Mouse (Mus musculus): ENCODE data around the gene Tfpt. TPM values are rescaled to one million over a fixed set of nuclear protein-coding genes. Genes with fewer than 3 reads are reported as not detected.

The Tfpt gene
- polyA plus RNA-seq, 1 experiment from 2014 or later = 8.8 TPM

GRCm38 (mm10) chr7:3645488-3646025 is 15.8 kb upstream of the Tfpt start:
- peaks cover 23% of the 10 kb centered on the region for H3K4me1 ChIP-seq (ENCODE audit: insufficient read depth)
- peak overlapping the region; percentile 100 for H3K4me3 ChIP-seq (ENCODE audit: low read depth, low read length)
- under 1% methylated on average over 41 of the region's 58 CpGs for WGBS (ENCODE audit: insufficient replicate concordance)
- H3K27ac ChIP-seq (ENCODE audit: low read depth) = peak overlapping the region; percentile 98
- H3K4me2 ChIP-seq (ENCODE audit: low read depth, low read length) = peak overlapping the region; percentile 93
- DNase-seq = no peak
- no peak; the same call in 1 of the 2 replicates for ATAC-seq
- peaks cover 22% of the 10 kb centered on the region for H3K36me3 ChIP-seq (replicated peaks; ENCODE audit: insufficient read depth, low read length)
- H3K9me3 ChIP-seq (ENCODE audit: low read length) = no peaks in the 10 kb centered on the region
- TF ChIP-seq EP300 (IDR thresholded peaks at IDR 0.05; ENCODE audit: low read depth) (no peak), CTCF (IDR thresholded peaks at IDR 0.05; ENCODE audit: low read depth) (no peak)
- no peaks in the 10 kb centered on the region for H3K27me3 ChIP-seq (ENCODE audit: insufficient read depth, low read length)
- peak overlapping the region; percentile 100 for H3K9ac ChIP-seq (replicated peaks)

GRCm38 (mm10) chr7:3644672-3645487 is 15.2 kb upstream of the Tfpt start, which contains the start of gene Cnot3:
Gene Cnot3, plus strand, starts transcription at chr7:3645268.
- peaks cover 23% of the 10 kb centered on the region for H3K4me1 ChIP-seq (ENCODE audit: insufficient read depth)
- no peaks in the 10 kb centered on the region for H3K27me3 ChIP-seq (ENCODE audit: insufficient read depth, low read length)
- TF ChIP-seq CTCF (IDR thresholded peaks at IDR 0.05; ENCODE audit: low read depth) = no peak
- no peak; the same call in 1 of the 2 replicates for TF ChIP-seq EP300 (IDR thresholded peaks at IDR 0.05; ENCODE audit: low read depth)
- under 1% methylated on average over 54 of the region's 58 CpGs for WGBS (ENCODE audit: insufficient replicate concordance)
- H3K9me3 ChIP-seq (ENCODE audit: low read length) = no peaks in the 10 kb centered on the region
- peak within 1 kb of the TSS; percentile 100 for H3K4me3 ChIP-seq (ENCODE audit: low read depth, low read length)
- H3K4me2 ChIP-seq (ENCODE audit: low read depth, low read length) = peak within 1 kb of the TSS; percentile 93
- ATAC-seq = peak; percentile 97
- peak within 1 kb of the TSS; percentile 98 for H3K27ac ChIP-seq (ENCODE audit: low read depth)
- peaks cover 20% of the 10 kb centered on the region for H3K36me3 ChIP-seq (replicated peaks; ENCODE audit: insufficient read depth, low read length)
- H3K9ac ChIP-seq (replicated peaks) = peak within 1 kb of the TSS; percentile 100
- DNase-seq = peak; percentile 97

GRCm38 (mm10) chr7:3644348-3644671 is 14.6 kb upstream of the Tfpt start:
- Histone ChIP-seq H3K9me3 (ENCODE audit: low read length) (no peaks in the 10 kb centered on the region), H3K4me3 (ENCODE audit: low read depth, low read length) (peak overlapping the region; percentile 32), H3K27me3 (ENCODE audit: insufficient read depth, low read length) (no peaks in the 10 kb centered on the region), H3K9ac (replicated peaks) (no peak overlapping the region), H3K27ac (ENCODE audit: low read depth) (peak overlapping the region; percentile 69), H3K36me3 (replicated peaks; ENCODE audit: insufficient read depth, low read length) (peaks cover 24% of the 10 kb centered on the region), H3K4me1 (ENCODE audit: insufficient read depth) (peaks cover 23% of the 10 kb centered on the region), H3K4me2 (ENCODE audit: low read depth, low read length) (peak overlapping the region; percentile 74)
- ATAC-seq (no peak), DNase-seq (peak; percentile 92)
- TF ChIP-seq CTCF (IDR thresholded peaks at IDR 0.05; ENCODE audit: low read depth) (no peak), EP300 (IDR thresholded peaks at IDR 0.05; ENCODE audit: low read depth) (no peak)
- 1% methylated on average over 11 of the region's 11 CpGs for WGBS (ENCODE audit: insufficient replicate concordance)

DNA sequence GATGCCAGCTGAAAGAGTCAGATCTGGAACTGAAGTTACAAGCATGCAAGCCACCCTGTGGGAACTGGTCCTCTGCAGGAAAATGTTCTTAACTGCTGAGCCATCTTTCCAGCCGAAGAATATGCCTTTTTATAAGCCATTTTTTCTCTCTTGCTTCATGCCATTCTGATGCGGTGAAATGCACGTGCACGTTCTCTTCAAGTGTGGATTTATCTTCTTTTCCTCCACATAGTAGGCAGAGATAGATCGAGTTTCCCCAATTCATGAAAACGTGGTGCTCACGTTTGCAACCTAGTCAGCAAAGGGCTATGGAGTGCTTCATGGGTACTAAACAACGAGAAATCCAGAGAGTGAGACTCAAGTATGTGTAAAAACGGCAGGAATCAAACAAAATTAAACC is 14.1 kb upstream of the Tfpt start:
- Histone ChIP-seq H3K4me3 (ENCODE audit: low read depth, low read length) (peak overlapping the region; percentile 32), H3K9ac (replicated peaks) (no peak overlapping the region), H3K4me2 (ENCODE audit: low read depth, low read length) (peak overlapping the region; percentile 74), H3K27me3 (ENCODE audit: insufficient read depth, low read length) (no peaks in the 10 kb centered on the region), H3K4me1 (ENCODE audit: insufficient read depth) (peaks cover 23% of the 10 kb centered on the region), H3K9me3 (ENCODE audit: low read length) (no peaks in the 10 kb centered on the region), H3K27ac (ENCODE audit: low read depth) (no peak overlapping the region), H3K36me3 (replicated peaks; ENCODE audit: insufficient read depth, low read length) (peaks cover 29% of the 10 kb centered on the region)
- 16% methylated on average over 9 of the region's 9 CpGs for WGBS (ENCODE audit: insufficient replicate concordance)
- TF ChIP-seq EP300 (IDR thresholded peaks at IDR 0.05; ENCODE audit: low read depth) (no peak), CTCF (IDR thresholded peaks at IDR 0.05; ENCODE audit: low read depth) (no peak)
- ATAC-seq (no peak), DNase-seq (no peak)

DNA sequence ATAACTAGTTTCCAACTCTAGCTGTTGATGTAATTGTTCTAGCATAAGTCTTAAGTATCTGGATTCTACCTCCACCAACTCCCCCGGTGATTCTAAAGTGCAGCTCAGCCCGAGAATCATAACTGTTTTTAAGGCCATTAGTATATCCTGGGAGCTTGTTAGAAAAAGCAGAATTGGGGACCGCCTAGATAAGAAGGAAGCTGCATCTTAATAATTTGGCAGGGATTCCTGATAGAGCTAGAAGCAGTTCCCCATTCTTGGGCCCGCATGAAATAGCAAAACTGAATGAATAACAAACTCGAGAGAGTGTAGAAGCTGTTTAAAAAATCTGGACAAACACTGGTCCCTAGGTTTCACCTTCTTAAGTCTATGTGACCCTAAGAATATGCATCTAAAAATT is 13.7 kb upstream of the Tfpt start:
- ATAC-seq = no peak
- no peak overlapping the region for H3K9ac ChIP-seq (replicated peaks)
- no peak for DNase-seq
- peaks cover 33% of the 10 kb centered on the region for H3K36me3 ChIP-seq (replicated peaks; ENCODE audit: insufficient read depth, low read length)
- peaks cover 23% of the 10 kb centered on the region for H3K4me1 ChIP-seq (ENCODE audit: insufficient read depth)
- H3K4me3 ChIP-seq (ENCODE audit: low read depth, low read length) = no peak overlapping the region
- H3K9me3 ChIP-seq (ENCODE audit: low read length) = no peaks in the 10 kb centered on the region
- WGBS (ENCODE audit: insufficient replicate concordance) = 36% methylated on average over 5 of the region's 5 CpGs
- H3K27ac ChIP-seq (ENCODE audit: low read depth) = no peak overlapping the region
- H3K4me2 ChIP-seq (ENCODE audit: low read depth, low read length) = no peak overlapping the region
- TF ChIP-seq CTCF (IDR thresholded peaks at IDR 0.05; ENCODE audit: low read depth) (no peak), EP300 (IDR thresholded peaks at IDR 0.05; ENCODE audit: low read depth) (no peak)
- no peaks in the 10 kb centered on the region for H3K27me3 ChIP-seq (ENCODE audit: insufficient read depth, low read length)

DNA sequence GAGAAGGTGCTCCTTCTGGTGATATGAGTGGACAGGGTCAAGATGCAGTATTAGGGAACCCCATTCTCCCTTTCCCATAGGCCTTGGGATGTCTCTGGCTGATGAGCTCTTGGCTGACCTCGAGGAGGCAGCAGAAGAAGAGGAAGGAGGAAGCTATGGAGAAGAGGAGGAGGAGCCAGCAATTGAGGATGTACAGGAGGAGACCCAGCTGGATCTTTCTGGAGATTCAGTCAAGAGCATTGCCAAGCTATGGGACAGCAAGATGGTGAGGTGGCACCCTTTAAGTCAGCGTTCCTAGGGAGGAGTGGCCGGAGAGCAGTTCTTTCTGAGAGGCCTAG is 718 bp upstream of the Tfpt start:
- DNase-seq = no peak
- Histone ChIP-seq H3K4me2 (ENCODE audit: low read depth, low read length) (peak overlapping the region; percentile 83), H3K4me3 (ENCODE audit: low read depth, low read length) (peak overlapping the region; percentile 73), H3K27me3 (ENCODE audit: insufficient read depth, low read length) (no peaks in the 10 kb centered on the region), H3K9ac (replicated peaks) (peak overlapping the region; percentile 77), H3K4me1 (ENCODE audit: insufficient read depth) (peaks cover 14% of the 10 kb centered on the region), H3K36me3 (replicated peaks; ENCODE audit: insufficient read depth, low read length) (peaks cover 22% of the 10 kb centered on the region), H3K27ac (ENCODE audit: low read depth) (peak overlapping the region; percentile 93; the same call in 1 of the 2 replicates), H3K9me3 (ENCODE audit: low read length) (no peaks in the 10 kb centered on the region)
- no peak for ATAC-seq
- TF ChIP-seq CTCF (IDR thresholded peaks at IDR 0.05; ENCODE audit: low read depth) (no peak), EP300 (IDR thresholded peaks at IDR 0.05; ENCODE audit: low read depth) (no peak)
- 50% methylated on average over 3 of the region's 3 CpGs for WGBS (ENCODE audit: insufficient replicate concordance)

All from liver, postnatal 0 days (tissue).